Mouse (Mus musculus) ES-Bruce4 (cell line): ENCODE measurements around the gene Acot7. TPM values are rescaled to one million over a fixed set of nuclear protein-coding genes. Genes with fewer than 3 reads are reported as not detected.

ENCODE experiments used
- H3K27ac ChIP-seq: 2 replicates; pipeline ENCODE4 v1.5.1; 2012; ENCODE audit warnings: low read length, inconsistent platforms; ENCODE audit not compliant: insufficient read depth
- H3K27me3 ChIP-seq: 2 replicates; pipeline ENCODE4 v1.6.1; 2012; ENCODE audit warnings: mild to moderate bottlenecking, low read length, inconsistent platforms; ENCODE audit not compliant: control insufficient read depth, poor library complexity, insufficient read depth, severe bottlenecking
- H3K36me3 ChIP-seq: 2 replicates; pipeline ENCODE4 v1.6.1; 2012; ENCODE audit warnings: inconsistent platforms, mild to moderate bottlenecking, low read length, moderate library complexity; ENCODE audit not compliant: control insufficient read depth, poor library complexity, insufficient read depth, severe bottlenecking
- H3K4me1 ChIP-seq: one replicate; pipeline ENCODE4 v1.8.1; 2011; ENCODE audit warnings: low read length; ENCODE audit not compliant: control insufficient read depth, insufficient read depth
- H3K4me3 ChIP-seq: 2 replicates; pipeline ENCODE4 v1.5.1; 2011; ENCODE audit warnings: low read depth, mild to moderate bottlenecking, low read length
- H3K9ac ChIP-seq: 2 replicates; pipeline ENCODE4 v1.6.1; 2012; ENCODE audit warnings: low read depth, mild to moderate bottlenecking, inconsistent platforms; ENCODE audit not compliant: poor library complexity, severe bottlenecking
- H3K9me3 ChIP-seq: replicated peaks from 2 replicates; pipeline ENCODE4 v1.6.1; 2012; ENCODE audit warnings: mild to moderate bottlenecking, low read length, inconsistent platforms; ENCODE audit not compliant: control insufficient read depth, poor library complexity, insufficient read depth, severe bottlenecking
- CTCF ChIP-seq: IDR thresholded peaks from one replicate; pipeline ENCODE4 v1.8.1; 2011; ENCODE audit warnings: low read depth, low read length
- EP300 ChIP-seq: IDR thresholded peaks from 2 replicates; pipeline ENCODE4 v1.6.1; 2011; ENCODE audit warnings: low read depth, low read length; ENCODE audit not compliant: insufficient read depth
- POLR2A ChIP-seq: IDR thresholded peaks from one replicate; pipeline ENCODE4 v1.8.1; 2011; ENCODE audit warnings: low read length; ENCODE audit not compliant: insufficient read depth
- polyA plus RNA-seq: library from polyadenylated mRNA; stranded (reverse); fragments of >200 nt; gene quantifications from 2 replicates; pipeline ENCODE4 v1.2.4, GENCODE M21; 2011; ENCODE audit warnings: low read depth; ENCODE audit not compliant: missing spikeins, insufficient read depth, insufficient read length

Gene Acot7
- polyA plus RNA-seq, 1 experiment = 49.5 TPM

DNA sequence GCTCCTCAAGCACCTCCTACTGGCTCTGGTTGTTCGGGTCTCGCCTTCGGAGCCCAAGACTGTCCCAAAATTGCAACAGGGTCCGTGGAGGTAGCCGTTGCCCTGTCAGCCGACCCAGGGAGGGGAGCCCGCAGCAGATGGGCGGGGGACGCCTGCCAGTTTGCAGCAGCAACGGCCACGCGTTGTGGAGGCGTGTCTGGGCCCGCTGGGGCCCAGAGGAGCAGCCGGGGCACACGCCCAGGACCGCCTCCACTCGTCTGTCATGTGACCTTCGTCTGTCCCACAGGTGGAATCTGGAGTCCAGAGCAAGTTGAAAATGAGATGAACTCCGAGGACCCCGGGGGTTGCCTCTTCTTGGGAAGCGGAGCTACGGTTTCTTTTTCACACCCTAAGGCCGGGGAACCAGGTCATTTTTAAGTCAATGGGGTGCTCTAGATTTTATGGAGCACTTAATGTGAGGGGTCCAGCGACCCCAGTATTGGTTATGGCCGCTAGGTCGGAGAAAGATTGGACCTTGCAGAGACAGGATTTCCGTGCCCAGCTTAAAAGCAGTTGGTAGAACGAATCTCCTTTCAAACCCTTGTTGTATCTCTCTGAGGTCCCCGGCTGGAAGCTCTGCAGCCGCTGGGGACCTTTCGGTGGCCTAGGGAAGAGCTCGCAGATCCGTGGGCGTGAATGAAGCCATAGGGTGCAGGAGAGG is 19.2 kb upstream of the Acot7 start, which contains the start of gene Hes2:
Gene Hes2 (plus strand): TSS at position 283 of the 700 bp plus-strand sequence.
- Histone ChIP-seq H3K9ac (peak within 1 kb of the TSS; percentile 24), H3K9me3 (no peaks in the 10 kb centered on the region), H3K27ac (no peak within 1 kb of the TSS), H3K36me3 (no peaks in the 10 kb centered on the region), H3K4me1 (no peaks in the 10 kb centered on the region), H3K27me3 (no peaks in the 10 kb centered on the region; the same call in 1 of the 2 replicates), H3K4me3 (peak within 1 kb of the TSS; percentile 71)
- TF ChIP-seq POLR2A = no peak
- TF ChIP-seq EP300 = no peak
- no peak for TF ChIP-seq CTCF

- Histone ChIP-seq H3K9me3 (no peaks in the 10 kb centered on the region), H3K27ac (no peak overlapping the region), H3K9ac (peak overlapping the region; percentile 24; the same call in 1 of the 2 replicates), H3K27me3 (no peaks in the 10 kb centered on the region; the same call in 1 of the 2 replicates), H3K36me3 (no peaks in the 10 kb centered on the region), H3K4me3 (peak overlapping the region; percentile 71), H3K4me1 (no peaks in the 10 kb centered on the region)
- no peak for TF ChIP-seq EP300
- TF ChIP-seq CTCF = no peak
- no peak for TF ChIP-seq POLR2A
Measured at GRCm38 (mm10) chr4:152159285-152159678, 18.7 kb upstream of the Acot7 start.

DNA sequence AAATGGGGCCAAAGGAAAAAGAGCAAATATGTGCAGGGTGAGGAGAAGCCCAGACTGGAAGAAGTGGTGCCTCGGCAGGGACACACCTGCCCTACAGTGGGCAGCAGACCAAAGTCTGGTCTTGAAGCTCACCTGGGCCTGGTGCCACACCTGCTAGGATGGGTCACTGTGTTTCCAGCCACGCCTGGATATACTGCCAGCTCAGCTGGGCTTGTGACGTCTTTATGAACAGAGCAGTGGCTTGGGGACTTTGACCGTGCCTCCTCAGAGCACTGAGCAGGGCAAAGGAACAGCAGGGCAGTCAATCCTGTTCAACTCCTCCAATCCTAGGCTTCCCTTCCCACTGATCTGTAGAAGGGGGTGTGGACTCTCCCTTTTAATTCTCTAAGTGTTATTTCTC is 17.2 kb upstream of the Acot7 start:
- no peak for TF ChIP-seq CTCF
- TF ChIP-seq EP300 = no peak
- H3K36me3 ChIP-seq = no peaks in the 10 kb centered on the region

DNA sequence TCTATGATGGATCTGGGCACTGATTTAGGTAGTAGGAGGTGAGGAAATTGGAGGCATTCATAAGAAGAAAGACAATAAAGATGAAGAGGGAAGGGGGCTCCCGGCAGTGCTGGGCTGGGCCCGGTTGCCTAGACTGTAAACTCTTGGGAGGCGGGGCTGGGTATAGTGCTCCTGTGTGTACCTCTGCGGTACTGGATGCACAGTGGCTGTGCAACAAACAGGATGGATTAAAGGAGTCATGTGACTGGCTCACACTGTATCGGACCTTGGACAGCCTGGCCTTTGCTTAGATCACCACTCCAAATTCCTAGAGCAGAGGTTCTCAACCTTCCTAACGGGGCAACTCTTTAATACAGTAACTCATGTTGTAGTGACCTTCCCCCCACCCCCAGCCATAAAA is 16.3 kb upstream of the Acot7 start:
- H3K4me3 ChIP-seq = no peak overlapping the region
- no peak for TF ChIP-seq EP300
- TF ChIP-seq CTCF = no peak
- no peak for TF ChIP-seq POLR2A
- H3K27ac ChIP-seq = no peak overlapping the region
- H3K9ac ChIP-seq = no peak overlapping the region
- no peaks in the 10 kb centered on the region for H3K9me3 ChIP-seq
- H3K4me1 ChIP-seq = no peaks in the 10 kb centered on the region
- no peaks in the 10 kb centered on the region; the same call in 1 of the 2 replicates for H3K27me3 ChIP-seq
- no peaks in the 10 kb centered on the region for H3K36me3 ChIP-seq

More for the DNA sequence above, 17.2 kb upstream of the Acot7 start:
- H3K27ac ChIP-seq = no peak overlapping the region
- no peaks in the 10 kb centered on the region for H3K9me3 ChIP-seq
- H3K27me3 ChIP-seq = no peaks in the 10 kb centered on the region; the same call in 1 of the 2 replicates
- no peak overlapping the region for H3K9ac ChIP-seq
- H3K4me1 ChIP-seq = no peaks in the 10 kb centered on the region
- no peak overlapping the region for H3K4me3 ChIP-seq

DNA sequence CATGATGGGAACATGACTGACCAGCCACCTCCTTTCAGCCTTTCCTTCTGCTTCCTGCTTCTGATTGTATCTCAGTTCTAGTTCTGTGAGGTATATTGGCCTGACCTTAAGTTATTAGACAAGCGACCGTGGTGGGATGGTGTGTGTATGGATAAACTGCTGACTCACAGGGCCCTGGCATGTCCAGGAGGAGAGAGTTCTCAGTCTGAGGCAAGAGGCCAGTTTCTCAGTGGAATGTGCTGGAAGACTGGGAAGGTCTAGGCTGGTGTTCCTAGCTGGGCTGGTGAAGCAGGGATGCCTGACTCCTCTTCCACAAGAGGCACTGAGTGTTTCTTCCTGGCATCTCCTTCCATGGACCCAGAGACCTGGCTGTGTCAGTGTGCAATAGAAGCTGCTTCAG is 15.2 kb upstream of the Acot7 start:
- Histone ChIP-seq H3K9ac (no peak overlapping the region), H3K27me3 (no peaks in the 10 kb centered on the region; the same call in 1 of the 2 replicates), H3K9me3 (no peaks in the 10 kb centered on the region), H3K27ac (no peak overlapping the region), H3K4me3 (no peak overlapping the region), H3K4me1 (no peaks in the 10 kb centered on the region), H3K36me3 (no peaks in the 10 kb centered on the region)
- TF ChIP-seq EP300 (no peak), POLR2A (no peak)
